Mouse (Mus musculus) thymus, postnatal 14 days (tissue): ENCODE results near the gene Tdgf1.

Source experiments
- DNase-seq: peaks from one replicate; pipeline ENCODE4 v3.0.0; 2021

The Tdgf1 gene

GRCm38 (mm10) chr9:110909371-110909967 lies 36.5 kb downstream of the Tdgf1 start:
- DNase-seq = peak; percentile 58

- no peak for DNase-seq
Measured at GRCm38 (mm10) chr9:110908631-110909016, 37.3 kb downstream of the Tdgf1 start.

- DNase-seq = no peak
Measured at GRCm38 (mm10) chr9:110907838-110908630, 37.9 kb downstream of the Tdgf1 start.

GRCm38 (mm10) chr9:110907201-110907837 lies 38.6 kb downstream of the Tdgf1 start:
- peak; percentile 66 for DNase-seq

- DNase-seq = no peak
Measured at GRCm38 (mm10) chr9:110902271-110902670, 43.7 kb downstream of the Tdgf1 start.

- DNase-seq = no peak
Measured at GRCm38 (mm10) chr9:110901204-110901603, 44.8 kb downstream of the Tdgf1 start.

GRCm38 (mm10) chr9:110899451-110900008 lies 46.4 kb downstream of the Tdgf1 start:
- peak; percentile 51 for DNase-seq

- peak; percentile 92 for DNase-seq
Measured at GRCm38 (mm10) chr9:110896595-110896994, 49.4 kb downstream of the Tdgf1 start.

GRCm38 (mm10) chr9:110895994-110896393 lies 50.0 kb downstream of the Tdgf1 start:
- peak; percentile 51 for DNase-seq

- peak; percentile 89 for DNase-seq
Measured at GRCm38 (mm10) chr9:110895507-110895906, 50.5 kb downstream of the Tdgf1 start.

- DNase-seq = no peak
Measured at GRCm38 (mm10) chr9:110893429-110893828, 52.5 kb downstream of the Tdgf1 start.

- DNase-seq = no peak
Measured at GRCm38 (mm10) chr9:110892552-110892951, 53.4 kb downstream of the Tdgf1 start.

GRCm38 (mm10) chr9:110891077-110891828 lies 54.7 kb downstream of the Tdgf1 start:
- DNase-seq = no peak

GRCm38 (mm10) chr9:110890026-110890783 lies 55.8 kb downstream of the Tdgf1 start:
- DNase-seq = no peak
